Mouse (Mus musculus): ENCODE measurements at regions not wholly inside any gene's neighbourhood (a gene's known extent, or its start where the extent isn't known, plus 50 kb on each side); places are given as distances from the start of the nearest gene placed in this dataset.

GRCm38 (mm10) chr15:5447707-5448496, 203.9 kb upstream of the Ptger4 start:
- TF ChIP-seq CTCF (IDR thresholded peaks at IDR 0.05 in 2 of 3, conservative IDR thresholded peaks at IDR 0.05 in 1 of 3; ENCODE audit: control insufficient read depth in 1 of 3, insufficient read depth in 1 of 3, low read depth in 2 of 3, low read length in 3 of 3, poor library complexity in 1 of 3, severe bottlenecking in 1 of 3) (no peak), POLR2A (IDR thresholded peaks at IDR 0.05; ENCODE audit: control insufficient read depth in 1 of 2, insufficient read depth in 1 of 2, low read depth in 1 of 2, low read length in 2 of 2, poor library complexity in 1 of 2) (no peak), GABPA (IDR thresholded peaks at IDR 0.05; ENCODE audit: low read depth, low read length) (no peak), RCOR1 (IDR thresholded peaks at IDR 0.05; ENCODE audit: low read depth, low read length) (no peak), BHLHE40 (IDR thresholded peaks at IDR 0.05; ENCODE audit: borderline replicate concordance, low read depth, low read length) (no peak), HCFC1 (IDR thresholded peaks at IDR 0.05; ENCODE audit: low read depth, low read length) (no peak), ZC3H11A (IDR thresholded peaks at IDR 0.05; ENCODE audit: low read depth, low read length) (no peak), EP300 (IDR thresholded peaks at IDR 0.05; ENCODE audit: low read depth in 1 of 2, low read length in 2 of 2) (no peak), ELF1 (IDR thresholded peaks at IDR 0.05; ENCODE audit: low read depth, low read length) (no peak), MYC (IDR thresholded peaks at IDR 0.05; ENCODE audit: low read depth, low read length) (no peak), MAX (IDR thresholded peaks at IDR 0.05; ENCODE audit: low read length) (no peak), MAZ (IDR thresholded peaks at IDR 0.05; ENCODE audit: low read depth, low read length) (no peak), TCF12 (IDR thresholded peaks at IDR 0.05; ENCODE audit: low read depth, low read length) (no peak)

Data from MEL (cell line).